Mouse (Mus musculus) CD4-positive, CD25-positive, alpha-beta regulatory T cell, adult 2 months (primary cell): ENCODE data around the gene Scd4.
A peak's percentile ranks its signal among the peaks of the same experiment; 100 is the strongest.

ENCODE experiments used
- DNase-seq: peaks from one replicate; pipeline ENCODE4 v3.0.0-alpha.2; 2012; ENCODE audit warnings: low read depth, low spot score

Scd4 gene

DNA sequence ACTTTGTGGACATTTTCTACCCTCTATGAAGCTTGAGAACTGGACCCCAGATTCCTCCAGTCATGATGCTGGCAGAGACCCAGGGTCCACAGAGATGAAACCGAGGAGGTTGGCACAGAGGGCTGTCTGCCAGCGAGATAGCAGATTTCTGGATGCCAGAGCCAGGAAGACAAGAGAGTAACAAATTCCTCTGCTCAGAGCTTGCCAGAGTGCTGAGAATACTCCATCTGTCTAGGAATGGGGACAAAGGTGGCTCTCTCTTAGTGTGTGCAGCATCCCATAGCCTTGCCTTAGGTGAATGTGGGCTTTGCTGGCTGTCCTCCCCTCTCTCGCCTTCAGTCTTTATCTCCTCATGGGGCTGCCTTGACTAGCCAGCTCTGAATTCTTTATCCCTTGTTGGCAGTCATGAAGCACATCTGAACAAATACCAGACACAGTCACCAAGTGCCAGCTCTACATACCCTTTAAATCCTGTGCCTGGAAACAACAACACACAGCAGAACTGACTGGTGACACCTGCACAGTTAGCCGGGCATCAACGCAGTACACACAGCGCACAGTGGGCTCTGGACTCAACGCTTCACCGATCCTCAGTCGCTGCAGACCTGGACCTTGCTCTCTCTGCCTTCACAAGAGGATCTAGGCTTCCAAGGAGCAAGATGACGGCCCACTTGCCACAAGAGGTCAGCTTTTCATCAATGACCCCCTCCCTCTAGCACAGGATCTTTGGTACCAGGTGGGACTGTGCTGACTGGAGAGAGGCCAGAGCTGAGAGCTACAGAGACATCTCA, at the start of gene Scd4:
TSS of gene Scd4 (plus strand) at position 260 of the 791 bp plus-strand sequence.
- no peak for DNase-seq

DNA sequence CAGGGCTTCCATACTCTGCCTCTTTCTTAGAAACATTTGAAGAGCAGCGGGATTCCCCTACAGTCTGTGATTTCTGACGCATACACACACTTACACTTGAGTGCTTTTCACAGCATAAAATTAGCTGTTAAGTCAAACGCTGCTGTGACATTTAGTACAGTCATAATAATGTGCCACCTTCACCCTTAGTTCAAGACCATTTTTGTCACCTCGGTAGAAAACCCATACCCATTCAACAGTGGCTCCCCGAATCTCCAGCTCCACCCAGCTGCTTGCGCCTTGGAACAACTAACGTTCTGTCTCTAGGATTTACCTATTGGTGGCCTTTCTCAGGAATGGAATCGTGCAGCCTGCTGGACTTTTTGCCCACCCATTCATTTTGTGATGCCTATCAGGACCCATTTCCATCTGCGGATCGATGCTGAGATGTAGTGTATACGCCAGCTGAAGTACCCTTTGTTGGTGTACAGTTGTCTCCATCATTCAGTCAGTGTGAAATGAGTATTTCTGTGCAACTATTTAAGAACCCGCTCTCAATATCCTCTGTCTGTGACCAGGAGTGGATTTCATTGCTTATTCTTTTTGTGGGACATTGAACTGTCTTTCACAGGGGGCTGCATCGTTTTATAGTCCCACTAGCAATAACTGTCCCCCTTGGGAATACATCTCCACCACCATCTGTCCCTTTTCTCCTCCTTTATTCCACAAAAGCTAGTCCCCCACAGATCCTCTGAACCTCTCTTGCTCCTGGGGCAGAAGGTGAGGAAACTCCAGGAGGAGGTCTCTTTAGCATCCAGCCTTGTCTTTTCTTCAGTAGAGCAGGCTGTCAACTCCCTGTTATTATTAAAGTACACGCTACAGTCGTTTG, 49.5 kb upstream of the Scd4 start:
- DNase-seq, result peak; percentile 83

DNA sequence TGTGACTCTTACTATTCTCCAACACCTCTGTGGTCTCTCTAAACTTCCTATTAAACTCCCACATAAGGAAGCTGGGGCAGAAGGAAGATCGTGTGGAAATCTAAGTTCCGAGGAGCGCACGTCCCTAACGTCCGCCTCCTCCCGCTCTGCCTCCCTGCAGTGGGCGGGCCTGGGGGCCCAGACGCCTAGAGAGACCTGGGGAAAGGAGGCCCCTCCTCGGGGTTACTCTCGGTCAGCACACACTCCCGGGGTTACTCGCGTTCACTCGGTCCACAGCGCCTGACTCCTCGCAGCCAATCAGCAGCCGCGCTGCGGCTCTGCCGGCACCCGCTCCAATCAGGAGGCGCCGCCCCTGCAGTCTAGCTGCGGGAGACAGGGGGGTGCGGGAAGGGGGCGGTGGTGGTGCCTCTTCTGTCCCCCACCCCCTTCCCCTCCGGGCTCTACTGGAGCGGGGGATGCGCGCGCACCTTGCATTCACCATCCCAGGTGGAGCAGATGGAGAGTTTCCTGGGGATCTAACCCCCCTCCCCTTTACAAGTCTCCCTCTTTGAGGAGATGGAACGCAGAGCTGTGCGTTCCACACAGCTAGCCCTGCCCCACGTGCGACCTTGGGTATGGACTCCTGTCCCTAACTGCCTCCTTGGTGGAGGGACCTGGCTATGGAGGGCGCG, 48.7 kb upstream of the Scd4 start:
- peak; percentile 95 for DNase-seq

DNA sequence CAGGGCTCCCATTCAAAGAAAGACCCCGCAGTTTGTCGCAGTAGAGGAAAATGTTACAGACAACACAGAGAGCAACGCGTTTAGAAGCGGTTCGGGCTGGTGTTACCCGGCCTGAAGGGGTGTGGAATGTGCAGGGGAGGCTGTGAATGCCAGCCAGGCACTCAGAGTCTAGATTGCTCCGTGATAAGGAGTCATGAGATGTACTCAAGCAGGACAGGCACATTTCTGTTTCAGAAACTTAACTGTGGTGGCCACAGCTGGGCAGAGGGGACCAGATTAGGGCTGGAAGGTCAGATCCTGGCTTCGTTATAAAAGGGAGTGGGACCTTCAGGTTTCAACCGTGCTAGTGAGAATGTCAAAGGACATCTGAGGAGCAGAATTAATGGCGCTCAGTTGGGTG, 48.2 kb upstream of the Scd4 start:
- DNase-seq, result peak; percentile 64

DNA sequence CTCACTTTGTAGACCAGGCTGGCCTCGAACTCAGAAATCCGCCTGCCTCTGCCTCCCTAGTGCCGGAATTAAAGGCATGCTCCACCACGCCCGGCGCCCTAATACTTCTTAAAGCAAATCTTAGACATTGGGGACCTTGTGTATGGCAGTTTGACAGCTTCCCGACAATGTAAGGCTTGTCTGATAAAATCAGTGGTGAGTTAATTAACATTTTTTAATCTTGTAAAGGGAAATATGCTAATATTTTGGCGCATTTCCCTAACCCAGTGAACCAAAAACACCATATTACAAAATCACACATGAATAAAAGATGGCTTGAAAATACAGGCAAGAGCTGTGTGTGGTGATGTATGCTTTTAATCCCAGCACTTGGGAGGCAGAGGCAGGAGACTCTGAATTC, 47.3 kb upstream of the Scd4 start:
- no peak for DNase-seq

DNA sequence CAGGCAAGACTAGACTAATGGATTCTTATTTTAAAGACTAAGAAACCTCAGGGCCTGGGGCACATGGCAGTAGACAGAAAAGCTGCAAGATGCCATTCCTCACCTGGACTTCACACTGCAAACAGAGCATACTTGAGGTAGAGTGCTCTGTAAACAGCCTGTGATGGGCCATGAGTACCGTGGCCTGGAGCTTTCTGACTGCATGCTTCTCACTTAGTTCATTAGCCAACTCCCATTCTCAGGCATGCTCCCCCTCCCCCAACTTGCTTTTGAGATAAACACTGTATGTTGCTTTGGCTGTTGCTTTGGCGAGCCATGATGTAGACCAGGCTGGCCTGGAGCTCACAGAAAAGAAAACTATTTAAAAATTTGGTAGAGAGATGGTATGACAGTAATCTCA, 46.8 kb upstream of the Scd4 start:
- no peak for DNase-seq

DNA sequence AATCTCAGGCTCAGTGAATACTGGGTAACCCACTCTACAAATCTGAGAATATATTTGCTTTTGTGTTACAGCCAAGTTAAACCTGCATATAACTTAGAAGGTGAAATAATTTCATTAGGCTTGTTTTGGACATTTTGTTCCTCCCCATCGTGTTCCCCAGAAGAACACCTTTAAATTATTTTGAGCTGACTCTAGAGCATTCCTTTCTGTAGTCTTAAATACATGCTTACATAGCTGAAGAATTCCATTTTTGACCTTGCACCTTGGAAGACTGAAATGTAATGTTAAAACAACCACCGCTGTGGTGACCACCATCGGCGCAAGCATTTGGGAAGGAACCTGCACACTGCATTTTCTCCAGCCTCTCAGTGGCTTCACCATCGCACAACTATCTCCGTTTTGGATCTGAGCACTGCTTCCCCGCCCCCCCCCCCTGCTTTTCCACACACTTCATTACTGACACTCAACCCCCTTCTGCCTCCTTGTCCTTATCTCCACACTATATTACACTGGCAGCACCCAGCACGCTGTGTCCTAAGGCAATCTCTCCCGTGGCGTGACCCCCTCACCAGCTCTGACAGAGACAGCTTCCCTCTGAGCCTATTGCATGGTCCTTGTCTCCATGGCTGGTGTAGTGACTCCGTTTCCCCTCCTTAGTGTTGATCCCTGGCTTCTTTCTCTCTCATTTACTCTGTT, 45.3 kb upstream of the Scd4 start:
- no peak for DNase-seq

DNA sequence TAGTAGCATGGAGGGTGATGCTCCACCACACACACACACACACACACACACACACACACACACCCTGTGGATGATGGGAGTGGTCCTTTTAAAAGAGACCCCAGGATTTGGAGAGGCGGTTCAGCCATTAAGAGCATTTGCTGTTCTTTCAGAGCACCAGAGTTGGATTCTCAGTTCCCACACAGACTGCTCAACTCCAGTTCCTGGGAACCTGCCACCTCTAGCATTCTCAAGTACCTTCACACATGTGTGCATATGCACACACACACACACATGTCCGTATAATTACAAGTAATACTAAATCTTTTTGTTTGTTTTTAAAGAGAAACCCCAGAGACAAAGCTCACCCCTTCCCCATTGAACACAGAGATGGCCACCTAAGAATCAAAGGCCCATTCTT, 40.8 kb upstream of the Scd4 start:
- no peak for DNase-seq

DNA sequence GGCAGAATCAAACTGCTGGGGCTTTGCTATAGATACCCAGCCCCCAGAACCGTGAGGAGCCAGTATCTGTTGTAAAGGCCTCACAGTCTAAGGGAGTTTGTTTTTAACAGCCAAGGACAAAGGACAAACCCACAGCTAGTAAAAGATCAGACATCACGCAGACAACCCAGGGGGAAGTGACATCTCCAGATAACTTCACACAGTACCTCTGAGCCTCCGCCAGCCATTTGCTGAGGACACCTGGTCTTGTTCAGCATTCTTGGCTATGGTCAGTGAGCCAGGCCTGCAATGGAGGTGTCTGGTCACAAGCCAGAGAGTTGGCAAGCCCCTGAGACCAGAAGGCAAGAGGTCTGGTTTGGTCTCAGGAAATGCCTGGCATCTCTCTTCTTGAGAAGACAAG, 40.4 kb upstream of the Scd4 start:
- no peak for DNase-seq

DNA sequence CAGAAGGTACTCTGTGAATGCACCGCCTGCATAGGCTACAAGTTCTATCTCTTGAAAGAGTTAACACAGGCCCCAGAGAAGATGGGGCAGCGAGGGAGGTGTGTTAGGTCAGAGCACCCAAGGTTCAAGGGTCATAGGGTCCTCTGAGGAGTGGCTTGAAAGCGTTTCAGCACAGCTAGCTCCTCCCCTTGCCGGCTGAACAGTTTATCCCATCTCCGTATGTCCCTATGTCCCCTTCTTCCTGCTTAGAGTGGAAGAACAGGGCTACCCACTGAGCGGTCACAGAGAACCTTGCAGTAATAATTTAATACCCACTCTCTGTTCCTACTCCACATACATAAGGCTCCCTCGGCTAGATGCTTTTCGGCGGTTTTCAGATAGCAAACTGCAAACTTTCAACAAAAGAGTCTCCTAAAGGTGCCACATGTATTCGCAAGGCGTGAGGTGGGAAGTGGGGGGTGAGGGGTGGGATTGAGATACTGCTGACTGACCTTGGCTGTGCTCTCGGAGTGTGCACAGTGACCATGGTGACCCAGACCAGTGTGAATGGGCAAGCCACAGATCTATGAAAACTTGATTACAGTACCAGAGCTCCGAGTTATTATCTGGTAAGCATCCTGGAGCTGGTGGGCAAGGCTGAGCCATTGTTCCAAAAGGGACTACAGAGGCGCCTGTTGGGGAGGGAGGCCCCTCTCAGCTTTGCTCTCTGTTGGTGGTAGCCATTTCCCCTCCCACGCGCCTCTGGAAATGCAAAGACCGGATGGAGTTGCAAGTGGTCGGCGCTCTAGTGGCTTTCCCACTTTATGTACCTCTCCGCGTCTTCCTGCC, 39.7 kb upstream of the Scd4 start, which contains the start of gene Scd2:
TSS of gene Scd2 (plus strand) at position 734 of the 828 bp plus-strand sequence.
- DNase-seq, result no peak

DNA sequence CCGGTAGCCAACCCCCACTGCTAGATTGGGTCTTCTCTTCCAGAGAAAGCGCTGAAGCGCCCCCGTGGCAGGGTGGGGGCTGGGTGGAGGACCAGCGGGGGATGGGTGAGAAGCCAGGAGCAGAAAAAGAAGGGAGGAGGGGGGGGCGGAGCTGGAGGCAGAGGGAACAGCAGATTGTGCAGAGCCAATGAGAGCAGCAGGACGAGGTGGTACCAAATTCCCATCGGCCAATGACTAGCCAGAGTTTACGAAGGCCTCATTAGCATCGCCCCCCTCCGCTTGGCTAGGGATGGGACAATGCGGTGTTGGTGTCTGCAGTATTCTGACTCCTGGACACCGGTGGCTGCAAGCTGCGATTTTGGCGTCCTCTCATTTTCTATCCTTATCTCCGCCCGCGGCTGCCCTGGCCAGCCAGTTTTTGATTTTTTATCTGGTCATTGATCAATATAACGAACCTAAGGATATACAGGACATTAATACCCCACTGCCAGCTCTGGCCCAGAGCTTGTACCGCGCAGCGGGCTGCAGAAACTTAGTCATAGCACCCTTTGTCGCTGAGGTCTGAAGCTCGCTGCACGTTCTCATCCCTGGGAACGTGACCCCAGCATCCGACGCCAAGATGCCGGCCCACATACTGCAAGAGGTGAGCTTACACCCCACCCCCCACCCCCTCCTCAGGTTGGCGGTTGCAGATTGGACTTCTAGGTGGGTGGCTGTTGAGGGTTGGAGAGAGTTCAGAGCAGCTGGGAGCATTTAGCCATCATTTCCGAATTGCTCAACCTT, 38.9 kb upstream of the Scd4 start:
- peak; percentile 83 for DNase-seq

DNA sequence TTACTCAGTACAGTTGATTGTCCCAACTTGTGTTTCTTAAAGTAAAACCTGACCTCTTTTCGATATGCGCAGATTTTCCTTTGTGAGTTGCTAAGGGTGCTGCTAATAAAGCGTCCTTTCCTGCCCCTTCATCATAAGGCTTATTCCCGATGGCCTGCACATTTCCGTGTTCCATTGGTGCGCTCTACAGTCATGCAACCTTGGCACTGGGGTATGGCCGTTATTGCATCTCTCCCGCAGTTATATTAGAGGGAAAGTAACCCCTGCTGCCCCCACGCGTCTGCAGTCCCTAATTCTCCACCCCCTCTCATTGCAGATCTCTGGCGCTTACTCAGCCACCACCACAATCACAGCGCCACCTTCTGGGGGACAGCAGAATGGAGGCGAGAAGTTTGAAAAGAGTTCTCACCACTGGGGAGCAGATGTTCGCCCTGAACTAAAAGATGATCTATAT, 38.3 kb upstream of the Scd4 start:
- DNase-seq, result peak; percentile 94

DNA sequence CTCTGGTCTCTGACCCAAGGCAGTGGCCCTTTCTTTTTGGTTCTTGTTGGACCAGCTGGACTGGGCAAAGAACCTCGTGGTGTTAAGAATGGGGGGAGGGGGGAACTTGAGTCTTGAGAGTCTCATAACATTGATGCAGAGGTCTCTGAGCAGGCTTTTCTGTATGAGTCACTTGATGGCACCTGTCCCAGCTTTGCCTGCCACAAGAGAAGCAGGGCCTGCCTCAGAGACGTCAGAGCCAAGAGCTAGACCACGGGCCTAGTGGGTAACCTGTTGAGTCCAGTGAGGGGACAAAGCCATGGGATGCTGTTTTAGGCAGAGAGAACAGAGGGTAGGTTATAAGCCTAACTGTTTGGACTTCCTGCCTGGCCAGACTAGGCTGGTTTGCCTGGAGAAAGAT, 37.6 kb upstream of the Scd4 start:
- DNase-seq, result peak; percentile 52

DNA sequence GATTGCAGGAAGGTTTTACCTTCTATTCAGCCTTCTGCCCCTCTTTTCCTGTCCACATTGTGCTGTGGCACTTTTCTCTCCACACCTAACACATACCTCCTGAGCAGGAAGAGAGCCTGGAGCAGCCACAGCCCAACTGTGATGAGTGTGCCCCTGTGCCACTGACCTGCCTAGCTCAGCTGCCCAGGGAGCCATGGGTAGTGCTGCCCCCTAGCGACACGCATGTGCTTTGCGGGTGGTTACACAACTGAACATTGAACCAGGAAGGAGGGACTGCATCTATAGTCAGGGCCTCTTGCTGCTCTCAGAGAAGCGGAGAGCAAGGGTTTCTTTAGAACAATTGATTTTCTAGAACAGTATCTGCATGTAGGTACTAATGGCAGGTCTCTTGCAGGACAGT, 37.2 kb upstream of the Scd4 start:
- DNase-seq, result peak; percentile 95

DNA sequence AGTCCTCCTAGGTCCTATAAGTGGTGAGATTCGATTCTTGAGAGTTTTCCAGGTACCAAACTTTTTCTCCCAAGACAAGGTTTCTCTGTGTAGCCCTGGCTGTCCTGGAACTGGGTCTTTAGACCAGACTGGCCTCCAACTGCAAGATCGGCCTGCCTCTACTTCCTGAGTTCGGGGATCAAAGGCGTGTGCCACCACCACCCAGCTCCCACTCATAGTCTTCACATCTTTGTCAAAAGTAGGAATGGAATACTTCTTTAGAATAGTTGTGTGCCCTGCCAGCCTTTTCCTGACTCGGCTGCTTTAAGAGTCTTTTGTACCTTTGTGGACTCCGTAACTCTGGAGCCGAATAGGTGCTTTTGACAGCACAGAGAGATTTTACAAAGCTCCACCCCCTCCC, 36.7 kb upstream of the Scd4 start:
- DNase-seq, result peak; percentile 35

DNA sequence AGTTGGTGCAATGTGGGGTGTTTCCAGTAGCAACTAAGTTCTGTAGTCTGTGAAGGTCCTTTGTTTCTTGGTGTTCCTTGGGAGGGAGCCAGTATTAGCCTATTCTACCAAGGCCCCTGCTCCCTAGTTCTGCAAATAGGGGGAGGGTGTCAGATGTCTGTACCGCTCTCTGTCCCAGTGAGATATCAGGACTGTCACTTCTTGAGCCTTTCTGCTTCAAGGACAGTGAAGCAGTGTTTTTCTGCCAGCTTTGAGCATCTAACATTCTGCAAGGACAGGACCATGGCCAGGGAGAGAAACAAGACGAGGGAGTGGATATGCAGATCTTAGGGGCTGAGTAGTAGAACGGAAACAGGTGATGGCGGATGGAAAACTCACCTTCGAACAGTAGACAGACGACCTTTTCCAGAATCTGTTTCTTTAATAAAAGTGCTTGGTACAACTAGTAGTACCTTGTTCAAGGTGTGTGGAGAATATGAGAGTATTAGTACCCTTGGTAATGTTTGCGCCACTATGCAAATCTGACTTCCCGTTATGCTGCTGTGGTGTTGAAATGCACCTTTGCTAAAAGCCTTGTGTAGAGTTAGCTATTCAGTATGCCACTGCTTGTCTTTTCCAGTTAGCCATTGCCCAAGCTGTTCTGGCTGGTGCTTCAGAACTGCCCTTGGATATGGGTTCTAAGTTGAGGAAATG, 35.7 kb upstream of the Scd4 start:
- peak; percentile 32 for DNase-seq

DNA sequence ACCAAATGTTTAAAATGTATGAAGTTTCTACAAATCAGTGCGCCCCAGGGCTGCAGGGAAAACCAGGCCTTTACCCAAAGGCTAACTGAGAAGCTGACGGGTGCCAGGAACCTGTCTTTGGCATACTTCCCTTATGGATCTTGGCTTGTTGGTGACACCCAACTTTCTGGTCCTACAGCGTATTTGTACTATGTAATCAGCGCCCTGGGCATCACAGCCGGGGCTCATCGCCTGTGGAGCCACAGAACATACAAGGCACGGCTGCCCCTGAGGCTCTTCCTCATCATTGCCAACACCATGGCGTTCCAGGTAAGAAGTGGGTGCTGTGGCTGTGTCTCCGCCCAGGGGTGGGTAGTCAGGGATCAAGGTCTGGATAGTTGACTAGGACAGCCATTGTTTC, 35.0 kb upstream of the Scd4 start:
- DNase-seq, result no peak

DNA sequence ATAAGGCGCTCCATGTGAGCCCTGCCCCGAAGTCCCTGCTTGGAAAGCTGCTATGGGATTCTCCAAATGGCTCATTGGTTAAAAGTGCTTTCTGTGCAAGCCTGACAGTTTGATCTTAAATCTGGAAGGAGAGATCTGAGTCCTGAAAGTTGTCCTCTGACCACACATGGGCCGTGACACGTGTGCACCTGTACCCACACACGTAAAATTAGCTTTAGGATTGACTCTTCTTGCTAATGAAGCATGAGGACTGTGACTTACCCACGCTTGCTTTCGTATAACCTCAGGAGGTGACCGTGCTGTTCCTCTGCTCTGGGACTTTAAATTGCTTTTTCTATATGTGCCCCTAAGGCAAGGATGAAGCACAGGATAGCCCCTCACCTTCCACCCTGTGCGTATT, 33.8 kb upstream of the Scd4 start:
- DNase-seq, result no peak

DNA sequence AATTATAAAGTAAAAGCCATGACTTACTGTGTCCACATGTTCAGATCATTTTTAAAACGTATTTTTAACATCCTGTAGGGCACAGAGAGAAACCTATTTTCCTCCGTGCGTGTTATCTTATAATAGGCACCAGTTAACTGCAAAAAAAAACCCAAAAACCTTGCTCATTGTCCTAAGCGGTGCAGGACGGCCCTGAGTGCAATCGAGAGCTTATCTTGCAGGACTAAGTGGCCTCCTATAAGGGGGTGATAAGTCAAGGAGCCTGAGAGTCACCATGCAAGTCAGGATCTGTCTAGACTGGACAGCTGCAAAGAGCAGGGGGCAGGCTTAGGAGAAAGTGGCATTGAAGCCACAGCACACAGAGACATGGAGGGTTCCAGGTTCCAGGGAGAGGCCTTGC, 33.0 kb upstream of the Scd4 start:
- no peak for DNase-seq
